Mouse (Mus musculus) hindbrain, embryonic 16.5 days (tissue): ENCODE data around the gene Heatr6. TPM values are rescaled to one million over a fixed set of nuclear protein-coding genes. Genes with fewer than 3 reads are reported as not detected.

Experiments
- ATAC-seq: fragments of 200-750 bp; cut with Nextera tagmentation; 2 replicates; pipeline ENCODE4 v1.8.0; 2017; ENCODE audit warnings: moderate TSS enrichment, moderate library complexity
- H3K27ac ChIP-seq: fragments of 300-500 bp; sonication (generic); 2 replicates; pipeline ENCODE4 v1.5.1; 2014; ENCODE audit warnings: low read depth, mild to moderate bottlenecking, control low read depth, low read length, moderate library complexity
- H3K27me3 ChIP-seq: fragments of 300-500 bp; sonication (generic); replicated peaks from 2 replicates; pipeline ENCODE4 v1.6.1; 2014; ENCODE audit warnings: low read length; ENCODE audit not compliant: control insufficient read depth, insufficient read depth
- H3K36me3 ChIP-seq: fragments of 300-500 bp; sonication (generic); 2 replicates; pipeline ENCODE4 v1.6.1; 2014; ENCODE audit warnings: mild to moderate bottlenecking, low read length, moderate library complexity, mixed read lengths; ENCODE audit not compliant: control insufficient read depth, insufficient read depth
- H3K4me1 ChIP-seq: fragments of 300-500 bp; sonication (generic); 2 replicates; pipeline ENCODE4 v1.6.1; 2014; ENCODE audit warnings: low read depth, low read length; ENCODE audit not compliant: control insufficient read depth, insufficient read depth
- H3K4me2 ChIP-seq: fragments of 300-500 bp; sonication (generic); 2 replicates; pipeline ENCODE4 v1.6.1; 2014; ENCODE audit warnings: mild to moderate bottlenecking, low read length, control low read depth, moderate library complexity
- H3K4me3 ChIP-seq: fragments of 300-500 bp; sonication (generic); 2 replicates; pipeline ENCODE4 v1.5.1; 2014; ENCODE audit warnings: mild to moderate bottlenecking, low read length, control low read depth, moderate library complexity
- H3K9ac ChIP-seq: fragments of 300-500 bp; sonication (generic); 2 replicates; pipeline ENCODE4 v1.6.1; 2014; ENCODE audit warnings: low read depth, mild to moderate bottlenecking, control low read depth, low read length, moderate library complexity
- H3K9me3 ChIP-seq: fragments of 300-500 bp; sonication (generic); 2 replicates; pipeline ENCODE4 v1.6.1; 2014; ENCODE audit warnings: mild to moderate bottlenecking, low read length, moderate library complexity; ENCODE audit not compliant: control insufficient read depth
- WGBS: fragments of 180-500 bp; shearing (Covaris S2); extraction: QIAGEN DNeasy Blood & Tissue Kit; methylation state at CpG from one replicate; pipeline ENCODE4 v1.1.7; 2014; 5-methylcytosine and 5-hydroxymethylcytosine counted together
- polyA plus RNA-seq: library from polyadenylated mRNA; unstranded; fragments of >200 nt; fragmentation: Nextera tagmentation; extraction: Ambion mirVana; gene quantifications from 2 replicates; pipeline ENCODE4 v1.2.1, GENCODE M21; 2015

Gene Heatr6
- polyA plus RNA-seq, 1 experiment from 2014 or later: 26.6 TPM

GRCm38 (mm10) chr11:83789259-83789658 lies 35.8 kb downstream of the Heatr6 start:
- Histone ChIP-seq H3K4me2 (no peak overlapping the region), H3K36me3 (no peaks in the 10 kb centered on the region; the same call in 1 of the 2 replicates), H3K27ac (no peak overlapping the region), H3K27me3 (no peaks in the 10 kb centered on the region), H3K4me3 (no peak overlapping the region), H3K4me1 (no peaks in the 10 kb centered on the region), H3K9ac (no peak overlapping the region), H3K9me3 (no peaks in the 10 kb centered on the region)
- no peak for ATAC-seq
- 73% methylated on average over 13 of the region's 13 CpGs for WGBS

- Histone ChIP-seq H3K4me3 (no peak overlapping the region), H3K27me3 (no peaks in the 10 kb centered on the region), H3K9ac (no peak overlapping the region), H3K36me3 (no peaks in the 10 kb centered on the region; the same call in 1 of the 2 replicates), H3K4me1 (no peaks in the 10 kb centered on the region), H3K9me3 (no peaks in the 10 kb centered on the region), H3K4me2 (no peak overlapping the region), H3K27ac (no peak overlapping the region)
- ATAC-seq: no peak
- 74% methylated on average over 4 of the region's 4 CpGs for WGBS
Observed at GRCm38 (mm10) chr11:83791133-83791532, 37.6 kb downstream of the Heatr6 start.

- 84% methylated on average over 12 of the region's 12 CpGs for WGBS
- no peak for ATAC-seq
Observed at GRCm38 (mm10) chr11:83792316-83792914, 38.9 kb downstream of the Heatr6 start.

GRCm38 (mm10) chr11:83793264-83793663 lies 39.8 kb downstream of the Heatr6 start:
- no peaks in the 10 kb centered on the region for H3K27me3 ChIP-seq
- ATAC-seq: no peak
- H3K4me1 ChIP-seq: no peaks in the 10 kb centered on the region
- 85% methylated on average over 14 of the region's 14 CpGs for WGBS
- no peak overlapping the region for H3K4me3 ChIP-seq
- no peaks in the 10 kb centered on the region for H3K36me3 ChIP-seq
- H3K9ac ChIP-seq: no peak overlapping the region
- no peaks in the 10 kb centered on the region for H3K9me3 ChIP-seq
- no peak overlapping the region for H3K27ac ChIP-seq
- H3K4me2 ChIP-seq: no peak overlapping the region

More at GRCm38 (mm10) chr11:83792316-83792914, 38.9 kb downstream of the Heatr6 start:
- Histone ChIP-seq H3K36me3 (no peaks in the 10 kb centered on the region), H3K9ac (no peak overlapping the region), H3K27ac (no peak overlapping the region), H3K27me3 (no peaks in the 10 kb centered on the region), H3K4me1 (no peaks in the 10 kb centered on the region), H3K4me2 (no peak overlapping the region), H3K9me3 (no peaks in the 10 kb centered on the region), H3K4me3 (no peak overlapping the region)

- no peak for ATAC-seq
- no peak overlapping the region for H3K4me3 ChIP-seq
- no peaks in the 10 kb centered on the region for H3K27me3 ChIP-seq
- no peaks in the 10 kb centered on the region for H3K9me3 ChIP-seq
- WGBS: 67% methylated on average over 6 of the region's 6 CpGs
- no peaks in the 10 kb centered on the region for H3K36me3 ChIP-seq
- no peak overlapping the region for H3K27ac ChIP-seq
- H3K4me1 ChIP-seq: no peaks in the 10 kb centered on the region
- no peak overlapping the region for H3K9ac ChIP-seq
- H3K4me2 ChIP-seq: no peak overlapping the region
Observed at GRCm38 (mm10) chr11:83796112-83796511, 42.6 kb downstream of the Heatr6 start.

- Histone ChIP-seq H3K9me3 (no peaks in the 10 kb centered on the region), H3K4me1 (no peaks in the 10 kb centered on the region), H3K4me2 (no peak overlapping the region), H3K27ac (no peak overlapping the region), H3K27me3 (no peaks in the 10 kb centered on the region), H3K4me3 (no peak overlapping the region), H3K9ac (no peak overlapping the region), H3K36me3 (no peaks in the 10 kb centered on the region)
- 82% methylated on average over 10 of the region's 10 CpGs for WGBS
- no peak for ATAC-seq
Observed at GRCm38 (mm10) chr11:83796980-83797608, 43.6 kb downstream of the Heatr6 start.

- ATAC-seq: no peak
- H3K27ac ChIP-seq: no peak overlapping the region
- H3K9me3 ChIP-seq: no peaks in the 10 kb centered on the region
- no peaks in the 10 kb centered on the region for H3K36me3 ChIP-seq
- no peak overlapping the region for H3K9ac ChIP-seq
- H3K27me3 ChIP-seq: no peaks in the 10 kb centered on the region
- no peaks in the 10 kb centered on the region for H3K4me1 ChIP-seq
- WGBS: 74% methylated on average over 12 of the region's 12 CpGs
- H3K4me2 ChIP-seq: no peak overlapping the region
- no peak overlapping the region for H3K4me3 ChIP-seq
Observed at GRCm38 (mm10) chr11:83799871-83800430, 46.5 kb downstream of the Heatr6 start.

GRCm38 (mm10) chr11:83802166-83802565 lies 48.7 kb downstream of the Heatr6 start:
- H3K4me1 ChIP-seq: no peaks in the 10 kb centered on the region
- WGBS: 70% methylated on average over 8 of the region's 8 CpGs
- no peak for ATAC-seq

GRCm38 (mm10) chr11:83802581-83802980 lies 49.1 kb downstream of the Heatr6 start:
- no peaks in the 10 kb centered on the region for H3K4me1 ChIP-seq
- WGBS: 93% methylated on average over 4 of the region's 4 CpGs
- no peaks in the 10 kb centered on the region for H3K27me3 ChIP-seq

More at GRCm38 (mm10) chr11:83802166-83802565, 48.7 kb downstream of the Heatr6 start:
- Histone ChIP-seq H3K9ac (no peak overlapping the region), H3K9me3 (no peaks in the 10 kb centered on the region), H3K27me3 (no peaks in the 10 kb centered on the region), H3K36me3 (no peaks in the 10 kb centered on the region), H3K4me3 (no peak overlapping the region), H3K4me2 (no peak overlapping the region), H3K27ac (no peak overlapping the region)

More at GRCm38 (mm10) chr11:83802581-83802980, 49.1 kb downstream of the Heatr6 start:
- ATAC-seq: no peak
- Histone ChIP-seq H3K9ac (no peak overlapping the region), H3K9me3 (no peaks in the 10 kb centered on the region), H3K36me3 (no peaks in the 10 kb centered on the region), H3K27ac (no peak overlapping the region), H3K4me3 (no peak overlapping the region), H3K4me2 (no peak overlapping the region)
